Mouse (Mus musculus) brain, embryonic 14.5 days (tissue): Measurements from ENCODE around the gene Sbk3.

Source experiments
- CTCF ChIP-seq: fragments of 200-500 bp; IDR thresholded peaks from 2 replicates; pipeline ENCODE4 v1.5.1; 2012; ENCODE audit warnings: inconsistent platforms, mild to moderate bottlenecking, moderate library complexity, borderline replicate concordance; ENCODE audit not compliant: insufficient read depth, insufficient read length; ENCODE audit errors: extremely low read depth
- POLR2A ChIP-seq: fragments of 200-500 bp; IDR thresholded peaks from 2 replicates; pipeline ENCODE4 v1.6.1; 2012; ENCODE audit warnings: mild to moderate bottlenecking, inconsistent platforms, borderline replicate concordance; ENCODE audit not compliant: poor library complexity, insufficient read depth, insufficient read length, severe bottlenecking; ENCODE audit errors: extremely low read depth

DNA sequence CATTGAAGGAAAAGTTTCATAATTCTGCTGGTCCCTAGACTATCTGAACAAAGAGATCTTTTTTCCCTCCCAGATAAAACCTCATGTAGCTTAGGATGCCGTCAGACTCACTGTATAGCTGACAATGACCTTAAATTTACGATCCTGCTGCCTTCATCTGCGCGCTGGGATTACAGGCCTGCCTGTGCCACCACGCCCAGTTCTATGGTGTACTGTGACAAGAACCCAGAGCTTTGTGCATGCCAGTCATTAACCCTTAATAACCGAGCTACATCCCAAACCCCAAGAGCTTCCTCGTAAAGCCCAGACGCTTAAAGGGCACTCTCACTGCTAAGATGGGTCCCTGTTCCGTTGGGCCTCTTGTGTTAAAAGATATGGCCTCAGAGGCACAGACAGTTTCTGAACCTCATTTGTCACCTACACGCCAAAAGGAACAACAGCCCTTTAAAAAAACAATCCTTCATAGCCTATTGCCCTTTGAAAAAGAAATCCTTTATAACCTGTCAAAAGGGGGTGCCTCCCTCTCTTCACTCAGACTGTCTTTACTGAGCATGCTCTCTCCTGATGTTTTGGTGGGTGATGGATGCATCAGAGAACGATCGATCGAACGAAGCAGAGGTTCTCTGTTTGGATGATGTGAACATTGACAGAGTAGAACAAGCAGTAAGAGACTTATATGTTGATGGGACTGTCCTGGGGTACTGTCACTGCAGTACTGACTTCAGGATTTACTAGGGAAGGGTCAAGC is 55.1 kb downstream of the Sbk3 start:
- TF ChIP-seq CTCF (no peak), POLR2A (no peak)
